Mouse (Mus musculus): ENCODE data around the gene Sipa1l1. TPM values are rescaled to one million over a fixed set of nuclear protein-coding genes. Genes with fewer than 3 reads are reported as not detected.
A peak's percentile ranks its signal among the peaks of the same experiment; 100 is the strongest.

Gene Sipa1l1
- polyA plus RNA-seq, 1 experiment from 2014 or later: 14.5 TPM

GRCm38 (mm10) chr12:82296276-82296675 is 127.2 kb downstream of the Sipa1l1 start:
- no peaks in the 10 kb centered on the region for H3K9me3 ChIP-seq (ENCODE audit: control insufficient read depth, low read length)

DNA sequence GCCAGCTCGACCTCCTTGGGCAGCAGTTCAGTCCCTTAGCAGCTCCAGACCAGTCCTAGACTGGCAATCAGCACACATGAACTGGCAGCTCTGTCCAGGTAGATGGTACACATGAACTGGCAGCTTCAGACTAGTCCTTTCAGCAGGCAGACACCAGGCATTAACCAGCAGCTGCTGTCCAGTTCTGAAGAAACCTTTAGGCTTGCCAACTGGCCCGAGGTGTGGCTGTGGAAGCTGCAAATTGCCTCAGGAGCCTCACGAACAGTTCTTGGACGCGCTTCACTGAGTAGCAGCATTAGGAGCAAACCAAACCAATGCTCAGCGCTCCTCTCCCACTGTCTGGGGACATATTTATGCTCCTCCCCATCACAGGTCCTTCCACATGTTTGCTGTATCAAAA is 128.1 kb downstream of the Sipa1l1 start:
- Histone ChIP-seq H3K27ac (replicated peaks; ENCODE audit: low read depth, low read length) (no peak overlapping the region), H3K9me3 (ENCODE audit: control insufficient read depth, low read length) (no peaks in the 10 kb centered on the region), H3K4me1 (ENCODE audit: control insufficient read depth, insufficient read depth, low read length) (no peaks in the 10 kb centered on the region), H3K4me3 (replicated peaks; ENCODE audit: low read depth, low read length) (no peak overlapping the region), H3K27me3 (ENCODE audit: control insufficient read depth, insufficient read depth, low read length) (no peaks in the 10 kb centered on the region), H3K4me2 (ENCODE audit: low read length) (no peak overlapping the region), H3K36me3 (ENCODE audit: control insufficient read depth, insufficient read depth, low read length) (no peaks in the 10 kb centered on the region), H3K9ac (replicated peaks; ENCODE audit: low read length) (no peak overlapping the region)
- DNase-seq: no peak
- ATAC-seq (ENCODE audit: low FRiP score, low TSS enrichment): no peak
- WGBS: 72% methylated on average over 6 of the region's 6 CpGs

More at GRCm38 (mm10) chr12:82296276-82296675, 127.2 kb downstream of the Sipa1l1 start:
- Histone ChIP-seq H3K4me2 (ENCODE audit: low read length) (no peak overlapping the region), H3K27me3 (ENCODE audit: control insufficient read depth, insufficient read depth, low read length) (no peaks in the 10 kb centered on the region), H3K27ac (replicated peaks; ENCODE audit: low read depth, low read length) (no peak overlapping the region), H3K36me3 (ENCODE audit: control insufficient read depth, insufficient read depth, low read length) (no peaks in the 10 kb centered on the region), H3K4me3 (replicated peaks; ENCODE audit: low read depth, low read length) (no peak overlapping the region), H3K4me1 (ENCODE audit: control insufficient read depth, insufficient read depth, low read length) (no peaks in the 10 kb centered on the region), H3K9ac (replicated peaks; ENCODE audit: low read length) (no peak overlapping the region)
- ATAC-seq (ENCODE audit: low FRiP score, low TSS enrichment) (no peak), DNase-seq (no peak)
- 93% methylated on average over 2 of the region's 2 CpGs for WGBS

GRCm38 (mm10) chr12:82298662-82299460 is 129.7 kb downstream of the Sipa1l1 start:
- Histone ChIP-seq H3K27ac (replicated peaks; ENCODE audit: low read depth, low read length) (no peak overlapping the region), H3K4me1 (ENCODE audit: control insufficient read depth, insufficient read depth, low read length) (no peaks in the 10 kb centered on the region), H3K36me3 (ENCODE audit: control insufficient read depth, insufficient read depth, low read length) (no peaks in the 10 kb centered on the region), H3K4me3 (replicated peaks; ENCODE audit: low read depth, low read length) (no peak overlapping the region), H3K4me2 (ENCODE audit: low read length) (no peak overlapping the region), H3K27me3 (ENCODE audit: control insufficient read depth, insufficient read depth, low read length) (no peaks in the 10 kb centered on the region), H3K9ac (replicated peaks; ENCODE audit: low read length) (no peak overlapping the region), H3K9me3 (ENCODE audit: control insufficient read depth, low read length) (no peaks in the 10 kb centered on the region)
- DNase-seq: no peak
- no peak for ATAC-seq (ENCODE audit: low FRiP score, low TSS enrichment)
- 89% methylated on average over 9 of the region's 9 CpGs for whole genome bisulfite sequencing

DNA sequence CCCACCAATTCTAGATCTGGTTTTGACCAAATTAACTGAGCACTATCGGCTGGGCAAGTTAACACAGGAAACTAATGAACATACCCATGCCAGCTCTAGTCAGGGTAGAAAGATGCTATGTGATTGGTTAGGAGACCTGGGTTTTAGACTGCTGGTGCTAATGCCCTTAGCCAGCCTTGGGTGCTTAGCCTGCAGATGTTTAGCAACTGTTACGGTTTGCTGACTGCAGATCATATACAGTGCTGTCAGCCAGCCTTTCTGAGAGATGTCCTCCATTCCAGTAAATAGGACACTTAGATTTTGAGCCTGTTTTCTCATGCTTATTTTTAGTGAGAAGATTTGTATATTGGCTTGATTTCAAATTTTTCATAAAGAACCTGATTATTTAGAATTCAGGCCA is 135.0 kb downstream of the Sipa1l1 start:
- H3K4me3 ChIP-seq (replicated peaks; ENCODE audit: low read depth, low read length): no peak overlapping the region
- H3K9me3 ChIP-seq (ENCODE audit: control insufficient read depth, low read length): no peaks in the 10 kb centered on the region
- 87% methylated on average over 2 of the region's 2 CpGs for WGBS
- ATAC-seq (ENCODE audit: low FRiP score, low TSS enrichment): no peak
- no peak overlapping the region for H3K4me2 ChIP-seq (ENCODE audit: low read length)
- no peak for DNase-seq
- no peaks in the 10 kb centered on the region for H3K4me1 ChIP-seq (ENCODE audit: control insufficient read depth, insufficient read depth, low read length)
- H3K27ac ChIP-seq (replicated peaks; ENCODE audit: low read depth, low read length): no peak overlapping the region
- no peaks in the 10 kb centered on the region for H3K27me3 ChIP-seq (ENCODE audit: control insufficient read depth, insufficient read depth, low read length)
- no peak overlapping the region for H3K9ac ChIP-seq (replicated peaks; ENCODE audit: low read length)
- H3K36me3 ChIP-seq (ENCODE audit: control insufficient read depth, insufficient read depth, low read length): no peaks in the 10 kb centered on the region

DNA sequence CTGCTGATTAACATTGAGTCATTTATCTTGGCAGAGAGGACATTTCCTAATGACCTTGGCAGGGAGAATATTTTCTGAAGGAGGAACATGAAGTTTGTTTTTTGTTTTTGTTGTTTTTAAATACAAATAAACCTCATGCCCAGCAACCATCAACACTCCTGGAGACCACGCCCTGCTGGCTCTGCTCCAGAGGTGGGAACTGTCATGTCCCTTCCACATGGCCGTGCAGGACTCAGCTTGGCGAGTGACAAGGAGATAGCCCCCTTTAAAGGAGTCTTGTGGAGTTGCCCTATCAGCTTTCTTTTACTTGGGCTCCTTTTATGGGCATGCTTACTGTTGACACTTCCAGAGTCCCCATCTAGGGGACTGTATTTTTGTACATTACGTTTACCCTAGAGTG is 136.9 kb downstream of the Sipa1l1 start:
- no peaks in the 10 kb centered on the region for H3K9me3 ChIP-seq (ENCODE audit: control insufficient read depth, low read length)
- H3K36me3 ChIP-seq (ENCODE audit: control insufficient read depth, insufficient read depth, low read length): no peaks in the 10 kb centered on the region
- no peak for DNase-seq
- no peak overlapping the region for H3K4me2 ChIP-seq (ENCODE audit: low read length)
- H3K27me3 ChIP-seq (ENCODE audit: control insufficient read depth, insufficient read depth, low read length): no peaks in the 10 kb centered on the region
- no peak overlapping the region for H3K27ac ChIP-seq (replicated peaks; ENCODE audit: low read depth, low read length)
- H3K9ac ChIP-seq (replicated peaks; ENCODE audit: low read length): no peak overlapping the region
- no peak for ATAC-seq (ENCODE audit: low FRiP score, low TSS enrichment)
- no peaks in the 10 kb centered on the region for H3K4me1 ChIP-seq (ENCODE audit: control insufficient read depth, insufficient read depth, low read length)
- 93% methylated on average over 4 of the region's 4 CpGs for WGBS
- no peak overlapping the region for H3K4me3 ChIP-seq (replicated peaks; ENCODE audit: low read depth, low read length)

- Histone ChIP-seq H3K27me3 (ENCODE audit: control insufficient read depth, insufficient read depth, low read length) (no peaks in the 10 kb centered on the region), H3K36me3 (ENCODE audit: control insufficient read depth, insufficient read depth, low read length) (no peaks in the 10 kb centered on the region), H3K27ac (replicated peaks; ENCODE audit: low read depth, low read length) (peak overlapping the region; percentile 55), H3K4me3 (replicated peaks; ENCODE audit: low read depth, low read length) (no peak overlapping the region), H3K9ac (replicated peaks; ENCODE audit: low read length) (no peak overlapping the region), H3K9me3 (ENCODE audit: control insufficient read depth, low read length) (no peaks in the 10 kb centered on the region), H3K4me2 (ENCODE audit: low read length) (no peak overlapping the region), H3K4me1 (ENCODE audit: control insufficient read depth, insufficient read depth, low read length) (0 out of 2 replicates have a peak, but pooled peaks cover 10% of the 10 kb centered on the region)
- ATAC-seq (ENCODE audit: low FRiP score, low TSS enrichment): no peak
- no peak for DNase-seq
- 61% methylated on average over 2 of the region's 2 CpGs for WGBS
These were observed 142.5 kb downstream of the Sipa1l1 start for GRCm38 (mm10) chr12:82311593-82311992.

GRCm38 (mm10) chr12:82312091-82312820 is 143.1 kb downstream of the Sipa1l1 start:
- no peak overlapping the region for H3K4me3 ChIP-seq (replicated peaks; ENCODE audit: low read depth, low read length)
- no peak overlapping the region for H3K9ac ChIP-seq (replicated peaks; ENCODE audit: low read length)
- WGBS: 31% methylated on average over 17 of the region's 17 CpGs
- no peaks in the 10 kb centered on the region for H3K36me3 ChIP-seq (ENCODE audit: control insufficient read depth, insufficient read depth, low read length)
- H3K9me3 ChIP-seq (ENCODE audit: control insufficient read depth, low read length): no peaks in the 10 kb centered on the region
- peak; percentile 85 for DNase-seq
- 0 out of 2 replicates have a peak, but pooled peaks cover 10% of the 10 kb centered on the region for H3K4me1 ChIP-seq (ENCODE audit: control insufficient read depth, insufficient read depth, low read length)
- H3K27ac ChIP-seq (replicated peaks; ENCODE audit: low read depth, low read length): peak overlapping the region; percentile 61
- peak; percentile 37; the same call in 1 of the 2 replicates for ATAC-seq (ENCODE audit: low FRiP score, low TSS enrichment)
- H3K4me2 ChIP-seq (ENCODE audit: low read length): no peak overlapping the region
- H3K27me3 ChIP-seq (ENCODE audit: control insufficient read depth, insufficient read depth, low read length): no peaks in the 10 kb centered on the region

GRCm38 (mm10) chr12:82313091-82313490 is 144.0 kb downstream of the Sipa1l1 start:
- ATAC-seq (ENCODE audit: low FRiP score, low TSS enrichment) (no peak), DNase-seq (no peak)
- Histone ChIP-seq H3K27ac (replicated peaks; ENCODE audit: low read depth, low read length) (no peak overlapping the region), H3K4me2 (ENCODE audit: low read length) (no peak overlapping the region), H3K36me3 (ENCODE audit: control insufficient read depth, insufficient read depth, low read length) (no peaks in the 10 kb centered on the region), H3K4me1 (ENCODE audit: control insufficient read depth, insufficient read depth, low read length) (0 out of 2 replicates have a peak, but pooled peaks cover 10% of the 10 kb centered on the region), H3K27me3 (ENCODE audit: control insufficient read depth, insufficient read depth, low read length) (no peaks in the 10 kb centered on the region), H3K9me3 (ENCODE audit: control insufficient read depth, low read length) (no peaks in the 10 kb centered on the region), H3K9ac (replicated peaks; ENCODE audit: low read length) (no peak overlapping the region), H3K4me3 (replicated peaks; ENCODE audit: low read depth, low read length) (no peak overlapping the region)
- 96% methylated on average over 3 of the region's 3 CpGs for WGBS
